Mouse (Mus musculus) gastrocnemius, postnatal 36 days (tissue): ENCODE measurements around the gene Rbpms2. TPM values are rescaled to one million over a fixed set of nuclear protein-coding genes. Genes with fewer than 3 reads are reported as not detected.
"Not testable (repeated sequence)": the region's sequence is repeated elsewhere in the genome, so short reads cannot be mapped to it uniquely, and the experiment has no call there.

ENCODE experiments used
- DNase-seq, 2 experiments: peaks; one replicate each; pipeline ENCODE4 v3.0.0; 2022
- intact Hi-C: fragments of 180-260 bp; cut with DNase I; formaldehyde crosslinking; loops from one replicate; pipeline ENCODE4 v1.15.1; 2025
- total RNA-seq, 2 experiments: library from RNA; stranded (reverse); gene quantifications; 2 replicates each; pipeline ENCODE4 v1.2.3; 2021

The Rbpms2 gene
- total RNA-seq, 2 experiments from 2014 or later: 1.7 to 1.9 TPM

DNA sequence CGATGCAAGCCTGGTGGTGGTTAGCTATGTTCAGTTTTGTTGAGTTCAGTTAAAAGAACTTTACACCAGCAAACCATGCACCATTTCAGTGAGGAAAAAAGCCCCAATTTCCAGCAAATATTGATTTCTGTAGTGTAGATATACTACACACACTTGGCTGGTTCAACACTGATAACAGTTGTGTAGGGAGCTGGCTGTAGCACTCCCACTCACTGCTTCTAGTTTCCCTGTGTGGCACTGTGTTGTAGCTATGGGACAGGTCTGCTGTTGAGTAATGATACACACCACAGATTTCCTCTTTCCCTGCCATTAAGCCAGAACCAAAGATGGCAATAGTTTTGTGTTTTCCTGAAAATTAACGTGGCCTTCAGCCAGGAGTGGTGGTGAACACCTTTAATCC is 55.3 kb downstream of the Rbpms2 start:
- no peak for DNase-seq
- intact Hi-C loops: loop anchor here (2.0 kb wide), 1 partner anchor 20 kb away; no protein-coding TSS in a partner anchor

DNA sequence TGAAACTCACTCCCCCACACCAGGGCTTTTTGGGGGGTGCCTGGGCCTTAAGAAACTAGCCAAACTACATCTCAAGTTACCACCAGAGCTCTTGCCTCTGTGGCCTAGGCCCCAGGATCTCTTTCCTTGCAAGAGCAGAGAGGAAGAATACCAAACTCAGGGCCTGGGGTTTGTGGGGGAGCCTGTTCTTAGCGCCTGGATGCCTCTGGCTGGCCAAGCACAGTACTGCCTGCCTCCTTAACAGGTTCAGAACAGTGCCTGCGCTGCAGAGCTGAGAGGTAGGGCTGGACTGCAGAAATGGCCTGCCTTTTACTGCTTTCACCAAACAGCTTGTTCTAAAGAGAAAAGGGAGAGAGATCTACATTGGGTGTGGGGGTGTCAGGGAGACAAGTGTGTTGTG is 60.4 kb downstream of the Rbpms2 start:
- DNase-seq, intact Hi-C loops: not testable (repeated sequence)

DNA sequence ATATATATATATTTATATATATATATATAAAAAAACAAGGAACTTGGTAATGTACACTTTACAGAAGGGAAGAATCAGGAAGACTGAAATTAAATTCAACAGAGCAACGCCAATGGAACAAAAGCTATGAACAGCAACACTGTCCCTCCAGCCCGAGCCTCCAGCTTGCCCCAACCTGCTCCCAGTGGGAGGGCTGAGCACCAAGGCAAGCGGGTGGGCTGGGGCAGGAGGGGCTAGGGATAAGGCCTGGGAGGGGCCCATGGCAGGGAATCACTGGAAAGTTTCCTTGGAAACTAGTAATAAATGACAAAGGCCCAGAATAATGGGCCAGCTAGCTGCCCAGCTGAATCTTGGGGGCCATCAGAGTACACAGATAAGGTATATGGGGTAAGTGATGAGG is 63.0 kb downstream of the Rbpms2 start:
- DNase-seq: no peak
- intact Hi-C loops: no loop called here

DNA sequence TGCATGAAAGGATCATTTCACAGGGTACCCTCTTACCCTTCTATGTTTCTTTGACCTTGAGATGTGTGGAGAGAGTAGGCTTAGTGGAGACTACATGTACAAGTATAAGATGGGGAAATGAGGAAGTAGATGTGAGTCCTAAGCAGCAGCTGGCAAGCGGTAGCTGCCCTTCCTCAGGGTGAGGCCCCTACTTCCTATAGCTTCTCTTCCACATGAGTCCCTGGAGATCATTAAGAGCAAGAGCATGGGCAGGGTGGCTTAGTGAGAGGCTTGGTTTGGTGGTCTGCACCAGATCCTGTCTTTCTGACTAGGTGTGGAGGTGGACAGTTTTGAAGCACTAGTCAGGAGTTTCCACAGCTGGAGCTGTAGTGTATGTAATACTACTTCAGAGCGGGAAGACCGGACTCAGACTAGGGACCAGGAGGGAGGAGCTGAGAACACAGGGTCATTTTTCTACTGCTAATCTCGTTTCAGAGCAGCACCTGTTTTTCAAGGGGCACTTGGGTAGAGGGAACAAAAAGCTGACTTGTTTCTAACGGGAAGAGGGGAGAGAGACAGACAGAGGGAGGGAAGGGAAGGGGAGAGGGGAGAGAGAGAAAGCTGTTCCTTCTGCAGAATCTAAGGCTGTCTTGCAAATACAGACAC is 63.6 kb downstream of the Rbpms2 start:
- intact Hi-C loops: no loop called here
- DNase-seq: no peak

DNA sequence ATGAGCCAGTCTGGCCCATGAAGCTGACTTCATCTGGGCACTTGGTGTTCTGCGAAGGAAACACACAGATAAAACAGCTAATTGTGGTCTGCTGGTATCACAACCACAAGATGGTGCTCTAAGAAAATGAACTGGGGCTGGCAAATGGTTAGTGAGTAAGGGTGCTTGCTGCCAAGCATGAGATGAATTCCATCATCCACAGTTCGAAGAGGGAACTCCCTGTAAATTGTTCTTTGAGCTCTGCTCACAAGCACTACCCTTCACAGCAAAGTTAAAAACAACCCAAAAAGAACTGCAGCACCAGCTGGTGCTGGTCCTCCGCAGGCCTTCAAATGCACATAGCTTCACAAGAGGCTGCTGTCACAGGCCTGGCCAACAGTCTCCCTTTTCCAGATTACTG is 66.2 kb downstream of the Rbpms2 start:
- peak in 1 of 2 experiments; percentile 23 for DNase-seq
- intact Hi-C loops: loop anchor here (5.0 kb wide), 1 partner anchor 132 kb away; the partner anchor contains the start of gene Zfp609

DNA sequence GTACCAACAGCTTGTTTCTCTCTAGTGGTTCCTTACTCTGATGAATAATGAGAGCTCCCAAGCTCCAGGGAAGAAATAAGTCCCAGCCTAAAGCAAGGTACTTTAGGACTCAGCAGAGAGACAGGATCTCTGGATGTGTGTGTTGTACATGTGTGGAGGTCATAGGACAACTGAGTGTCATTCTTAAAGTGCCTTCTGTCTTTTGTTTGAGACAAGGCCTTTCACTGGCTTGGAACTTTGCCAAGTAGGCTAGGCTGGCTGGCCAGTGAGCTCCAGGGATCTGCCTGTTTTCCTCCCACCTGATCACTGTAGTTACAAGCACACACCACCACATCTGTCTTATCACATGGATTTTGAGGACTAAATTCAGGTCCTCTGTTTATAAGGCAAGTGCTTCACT is 66.9 kb downstream of the Rbpms2 start:
- no peak for DNase-seq
- intact Hi-C loops: loop anchor here (5.0 kb wide), 1 partner anchor 131 kb away; the partner anchor contains the start of gene Zfp609

DNA sequence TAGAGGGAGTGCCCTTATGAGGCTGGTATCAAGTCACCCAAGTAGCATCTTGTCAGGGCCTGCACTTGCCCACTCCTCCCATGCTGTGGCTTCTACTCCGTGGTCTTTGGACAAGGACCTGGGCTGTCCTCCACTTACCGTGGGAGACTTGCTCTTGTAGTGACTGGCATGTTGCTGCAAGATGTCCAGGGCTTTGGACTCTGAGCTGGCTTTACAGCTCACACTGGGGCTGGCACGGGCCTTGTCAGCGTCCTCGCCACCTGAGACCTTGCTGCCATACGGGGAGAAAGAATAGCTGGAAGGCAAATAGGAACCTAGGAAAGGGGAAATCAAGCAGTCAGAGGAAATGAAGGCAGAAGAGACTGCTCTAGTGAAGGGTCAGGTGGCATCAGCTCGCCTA is 67.9 kb downstream of the Rbpms2 start:
- intact Hi-C loops: loop anchor here (5.0 kb wide), 1 partner anchor 130 kb away; the partner anchor contains the start of gene Zfp609
- no peak for DNase-seq

DNA sequence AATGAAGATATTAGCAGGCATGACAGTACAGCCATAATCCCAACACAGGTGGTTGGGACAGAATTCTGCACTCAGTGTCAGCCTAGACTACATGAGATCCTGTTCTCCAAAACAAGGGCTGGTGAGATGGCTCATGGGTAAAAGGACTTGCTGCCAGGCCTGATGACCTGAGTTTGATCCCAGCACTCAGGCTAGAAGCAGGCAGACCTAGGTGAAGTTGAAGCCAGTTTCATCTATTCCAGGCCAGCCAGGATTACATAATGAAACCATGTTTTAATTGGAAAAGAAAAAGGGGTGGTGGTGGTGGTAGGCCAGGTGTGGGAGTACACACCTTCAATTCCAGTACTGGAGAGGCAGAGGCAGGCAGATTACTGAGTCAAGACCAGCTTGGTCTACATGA is 68.5 kb downstream of the Rbpms2 start:
- DNase-seq: no peak
- intact Hi-C loops: loop anchor here (5.0 kb wide), 1 partner anchor 129 kb away; the partner anchor contains the start of gene Zfp609

DNA sequence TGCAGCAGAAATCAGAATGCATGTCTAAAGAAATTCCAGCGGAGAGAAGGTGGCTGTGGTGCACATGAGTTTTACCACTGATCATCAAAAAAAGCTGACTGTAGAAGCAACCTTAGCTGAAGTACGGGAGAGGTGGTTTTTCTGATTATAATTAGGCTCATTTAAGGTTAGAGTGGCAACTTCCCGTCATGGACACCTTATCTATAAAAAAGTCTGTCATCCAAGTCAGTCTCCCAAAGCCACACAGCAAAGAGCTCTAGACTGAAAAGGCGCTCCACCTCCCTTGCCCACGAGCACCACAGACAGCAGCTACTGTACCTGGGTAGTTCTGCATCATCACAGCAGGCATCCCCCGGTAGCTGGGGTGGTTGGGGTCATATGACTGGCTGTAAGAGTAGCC is 71.1 kb downstream of the Rbpms2 start:
- DNase-seq: no peak
- intact Hi-C loops: loop anchor here (1.0 kb wide), 1 partner anchor 138 kb away; no protein-coding TSS in a partner anchor

DNA sequence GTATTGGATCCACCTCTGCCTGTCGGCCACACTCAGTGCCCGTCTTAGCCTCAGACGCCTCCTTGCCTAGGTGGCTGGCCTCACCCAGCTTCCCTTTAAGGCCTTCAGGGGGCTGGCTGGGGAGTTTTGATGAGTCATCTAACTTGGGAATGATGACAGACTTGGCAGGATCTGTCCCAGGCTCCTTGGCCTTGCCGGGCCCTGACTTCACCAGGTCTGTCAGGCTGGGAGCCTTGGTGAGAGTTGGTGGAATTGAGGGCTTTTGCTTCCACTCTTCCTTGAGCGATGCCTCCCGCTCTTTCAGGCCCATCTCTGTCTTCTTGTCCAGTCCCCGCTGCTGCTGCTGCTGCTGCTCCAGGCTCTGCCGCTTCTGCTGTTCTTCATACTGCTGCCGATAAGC is 72.8 kb downstream of the Rbpms2 start:
- intact Hi-C loops: no loop called here
- DNase-seq: peak in 1 of 2 experiments; percentile 20

DNA sequence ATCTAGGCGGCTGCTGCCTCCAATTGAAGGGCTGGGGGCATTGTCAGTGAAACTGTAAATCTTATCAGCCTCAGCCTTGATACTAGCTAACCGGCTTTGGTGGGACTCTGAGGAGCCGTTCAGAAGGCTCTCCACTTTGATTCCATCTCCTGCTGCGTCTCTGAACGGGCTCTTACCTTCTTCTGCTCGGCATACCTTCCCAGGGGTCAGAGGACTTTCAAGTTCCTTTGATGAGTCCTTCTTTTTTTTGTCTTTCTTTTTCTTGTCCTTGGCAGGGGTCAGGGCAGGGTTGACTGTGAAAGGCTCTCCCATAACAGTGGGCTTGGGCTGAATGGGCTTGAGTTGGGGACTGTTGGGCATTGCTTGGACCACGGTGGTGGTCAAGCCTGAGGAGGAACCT is 73.8 kb downstream of the Rbpms2 start:
- intact Hi-C loops: no loop called here
- DNase-seq: no peak

DNA sequence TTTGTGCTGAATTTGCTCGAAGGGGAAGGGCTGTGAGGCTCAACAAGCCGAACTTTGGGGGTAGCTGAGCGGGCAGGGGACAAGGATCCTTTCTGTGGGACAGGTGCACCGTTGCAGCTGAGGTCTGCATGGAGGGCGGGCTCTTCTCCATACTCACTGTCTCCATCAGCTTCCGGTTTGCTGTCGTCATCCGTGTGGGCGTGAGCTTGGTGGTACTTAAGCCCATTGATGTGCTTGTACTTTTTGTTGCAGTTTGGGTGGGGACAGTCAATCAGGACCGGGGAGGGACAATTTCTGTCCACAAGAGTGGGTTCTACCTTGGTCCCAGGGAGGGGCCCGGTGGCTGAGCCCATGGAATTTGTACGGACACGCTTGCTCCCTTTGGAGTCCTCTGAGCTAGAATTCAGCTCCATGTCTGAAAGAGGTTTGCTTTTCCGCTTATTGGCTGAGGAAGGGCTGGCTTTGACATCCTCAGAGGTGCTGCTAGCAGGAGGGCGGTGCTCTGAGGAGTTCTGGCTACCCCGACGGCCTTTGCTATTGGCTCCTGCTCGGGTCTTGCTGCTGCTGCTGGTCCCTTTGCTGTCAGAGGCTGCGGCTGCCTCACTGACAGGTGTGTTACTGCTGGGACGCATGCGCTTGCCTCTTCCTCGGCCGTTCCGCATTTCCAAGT is 74.6 kb downstream of the Rbpms2 start:
- intact Hi-C loops: no loop called here
- DNase-seq: no peak

Other genes with a start within 250 kb of the Rbpms2 start
- gene Kbtbd13, start 238.0 kb upstream of the Rbpms2 start, total RNA-seq: 1 to 10 TPM; 6.7 to 8.9 TPM
- 1 to 10 TPM; 3.2 to 3.8 TPM for gene Rasl12, start 231.1 kb upstream of the Rbpms2 start, total RNA-seq
- not detected for gene Slc51b, start 206.7 kb upstream of the Rbpms2 start, total RNA-seq
- 1 to 10 TPM; 4.3 to 4.7 TPM for gene Mtfmt, start 193.9 kb upstream of the Rbpms2 start, total RNA-seq
- 1 to 10 TPM; 7.9 to 8.8 TPM for gene Spg21, start 168.7 kb upstream of the Rbpms2 start, total RNA-seq
- not detected for gene Ankdd1a, start 109.5 kb upstream of the Rbpms2 start, total RNA-seq
- 1 to 10 TPM; 5.2 to 5.9 TPM for gene Plekho2, start 49.6 kb upstream of the Rbpms2 start, total RNA-seq
- gene Pif1, start 42.5 kb upstream of the Rbpms2 start, total RNA-seq: under 1 TPM in 1 of 2 experiments, not detected in 1; 0.92 TPM
- 100 to 1,000 TPM; 217 to 221 TPM for gene Oaz2, start 38.4 kb downstream of the Rbpms2 start, total RNA-seq
- 10 to 100 TPM; 16.3 to 17.8 TPM for gene Zfp609, start 197.9 kb downstream of the Rbpms2 start, total RNA-seq